Mouse (Mus musculus) left cerebral cortex, adult 2 months (tissue): ENCODE data around the gene AI464131. TPM values are rescaled to one million over a fixed set of nuclear protein-coding genes. Genes with fewer than 3 reads are reported as not detected.

Source experiments
- DNase-seq, 2 experiments: peaks; one replicate each; pipeline ENCODE4 v3.0.0; 2021 to 2022; ENCODE audit warnings: low spot score in 2 of 2, mixed read lengths in 1 of 2; ENCODE audit errors: extremely low spot score in 1 of 2
- H3K27ac ChIP-seq: fragments of 200-600 bp; 2 replicates; pipeline ENCODE4 v1.8.1; 2022
- H3K4me3 ChIP-seq: fragments of 200-600 bp; 2 replicates; pipeline ENCODE4 v1.8.1; 2022
- CTCF ChIP-seq: fragments of 200-600 bp; IDR thresholded peaks from 2 replicates; pipeline ENCODE4 v1.8.1; 2022; ENCODE audit warnings: antibody characterized with exemption, mild to moderate bottlenecking, moderate library complexity
- intact Hi-C: fragments of 180-260 bp; cut with DNase I; formaldehyde crosslinking; loops from one replicate; pipeline ENCODE4 v1.15.1; 2025
- total RNA-seq, 2 experiments: library from RNA; stranded (reverse); gene quantifications; 2 replicates each; pipeline ENCODE4 v1.2.3; 2021

AI464131 gene
- total RNA-seq, 2 experiments from 2014 or later: 27.1 to 28.1 TPM

DNA sequence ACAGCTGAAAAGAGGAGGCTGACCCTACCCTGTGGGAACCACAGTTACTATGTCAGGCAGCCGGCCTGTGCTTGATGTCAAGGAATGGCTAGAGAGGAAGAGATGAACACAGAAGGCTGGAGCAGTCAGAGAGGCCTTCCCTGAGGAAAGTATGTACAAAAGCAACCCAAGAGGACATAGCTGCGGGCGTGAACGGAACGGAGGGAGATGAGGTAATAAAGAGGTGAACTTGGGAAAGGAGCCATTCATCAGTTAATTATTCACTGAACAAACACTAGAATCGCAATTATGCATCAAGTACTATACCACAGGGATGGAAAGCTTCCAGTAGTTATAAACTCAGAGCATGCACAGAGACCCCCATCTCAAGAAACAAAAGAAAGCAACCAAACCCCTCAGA lies 19.3 kb upstream of the AI464131 start:
- intact Hi-C loops: loop anchor here (2.0 to 5.0 kb wide), 2 partner anchors 93 to 185 kb away; no protein-coding TSS in a partner anchor
- Histone ChIP-seq H3K4me3 (no peak overlapping the region), H3K27ac (no peak overlapping the region)
- TF ChIP-seq CTCF: no peak
- no peak for DNase-seq

DNA sequence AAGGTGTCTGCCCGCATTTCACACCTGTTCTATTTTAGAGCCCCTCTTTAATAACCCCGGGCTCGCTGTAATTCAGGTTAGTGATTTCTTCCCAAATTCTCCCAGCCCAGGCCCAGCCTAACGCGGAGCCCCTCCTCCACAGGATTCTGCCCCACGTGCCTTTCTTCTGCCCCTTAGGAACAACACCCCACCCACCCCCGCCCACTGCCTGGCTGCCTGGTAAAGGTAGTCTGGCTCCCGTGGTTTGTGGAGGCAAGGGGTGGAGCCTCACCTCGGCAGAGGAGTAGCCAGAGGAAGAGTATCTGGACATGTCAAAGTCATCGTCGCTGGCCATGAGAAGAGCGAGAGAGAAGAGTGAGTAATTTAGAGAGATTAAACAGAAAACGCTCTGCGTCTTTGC lies 17.8 kb upstream of the AI464131 start:
- H3K4me3 ChIP-seq: no peak overlapping the region
- intact Hi-C loops: loop anchor here (5.0 kb wide), 1 partner anchor 187 kb away; no protein-coding TSS in a partner anchor
- no peak for DNase-seq
- H3K27ac ChIP-seq: no peak overlapping the region; the same call in 1 of the 2 replicates
- TF ChIP-seq CTCF: no peak

DNA sequence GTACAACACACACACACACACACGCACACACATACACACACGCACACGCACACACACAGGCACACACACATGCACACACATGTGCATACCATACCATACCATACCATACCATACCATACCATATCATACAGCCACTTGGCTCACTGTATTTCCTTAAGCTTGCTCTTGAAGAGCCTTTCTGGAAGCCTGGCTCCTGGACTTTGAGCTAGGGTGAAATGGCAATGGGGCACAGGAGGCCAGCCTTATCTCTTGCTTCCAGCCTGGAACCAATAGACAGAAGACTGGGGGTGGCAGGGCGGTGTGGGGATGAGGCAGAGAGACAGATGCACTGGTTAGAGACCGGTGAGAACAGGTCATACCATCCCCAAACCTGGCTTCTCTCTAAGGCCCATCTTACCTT lies 16.3 kb upstream of the AI464131 start:
- DNase-seq: no peak
- TF ChIP-seq CTCF: no peak
- Histone ChIP-seq H3K27ac (no peak overlapping the region), H3K4me3 (no peak overlapping the region)
- intact Hi-C loops: no loop called here

DNA sequence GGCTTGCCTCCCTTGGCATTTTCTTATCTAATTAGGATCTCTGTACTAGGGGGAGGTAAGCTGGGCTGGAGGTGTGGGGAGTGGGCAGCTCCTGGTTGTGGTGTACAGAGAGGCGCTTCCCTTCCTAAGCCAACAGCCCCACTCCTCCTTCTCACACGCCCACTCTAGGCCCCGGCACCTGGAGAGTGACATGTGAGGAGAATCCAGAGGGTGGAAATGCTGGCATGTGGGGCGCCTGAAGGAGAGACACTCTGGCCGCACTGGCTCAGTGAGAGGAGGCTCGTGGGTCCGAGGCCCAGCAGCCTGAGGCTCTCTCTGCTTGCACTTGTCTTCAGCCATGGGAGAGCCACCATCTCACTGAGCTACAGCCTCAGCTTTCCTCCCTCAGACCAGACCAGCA lies 15.5 kb upstream of the AI464131 start:
- DNase-seq: no peak
- peak overlapping the region; percentile 61 for H3K27ac ChIP-seq
- intact Hi-C loops: no loop called here
- no peak overlapping the region for H3K4me3 ChIP-seq
- TF ChIP-seq CTCF: no peak

DNA sequence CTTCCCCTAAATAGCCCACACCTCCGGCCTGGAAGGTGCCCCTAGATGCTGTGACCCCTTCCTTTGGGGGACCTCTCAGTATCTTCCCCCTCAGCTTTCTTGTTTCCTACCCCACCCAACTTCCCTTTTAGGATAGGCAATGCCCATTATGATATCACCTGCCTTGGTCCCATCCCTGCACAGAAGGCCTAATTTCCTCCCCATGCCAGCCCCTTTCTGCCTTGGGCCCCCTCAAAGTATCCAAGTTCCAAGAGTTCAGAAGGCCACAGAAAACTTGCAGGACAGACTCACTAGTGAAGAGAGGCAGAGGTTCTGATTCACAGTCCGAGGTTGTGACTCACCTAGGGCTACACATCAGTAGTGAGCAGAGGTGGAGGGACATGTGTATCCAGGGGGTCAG lies 14.4 kb upstream of the AI464131 start, which contains the start of gene 1110017D15Rik:
TSS of gene 1110017D15Rik (minus strand) at position 101 of the 400 bp plus-strand sequence.
- no peak for TF ChIP-seq CTCF
- no peak for DNase-seq
- 0 out of 2 replicates have a peak within 1 kb of the TSS, but pooled peaks have one; percentile 61 for H3K27ac ChIP-seq
- intact Hi-C loops: no loop called here
- no peak within 1 kb of the TSS for H3K4me3 ChIP-seq

DNA sequence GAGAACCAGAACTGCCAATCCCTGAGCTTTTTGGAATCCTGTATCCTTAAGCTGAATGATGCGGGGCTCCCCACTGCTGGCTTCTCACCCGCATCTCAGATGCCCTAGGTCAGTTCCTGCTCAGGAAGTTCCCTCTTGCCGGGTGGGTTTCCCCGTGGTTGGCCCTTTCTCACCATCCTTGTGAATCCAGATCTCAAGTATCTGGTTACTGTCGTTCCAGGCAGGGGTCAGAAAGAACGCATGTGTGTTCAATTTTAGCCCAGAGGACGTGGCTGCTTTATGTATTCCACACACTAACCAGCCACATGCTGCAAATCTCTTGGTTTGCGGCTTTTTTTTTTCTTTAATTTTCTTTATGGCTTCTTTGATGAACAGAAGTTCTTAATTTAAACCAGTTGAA lies 10.8 kb upstream of the AI464131 start:
- DNase-seq: no peak
- Histone ChIP-seq H3K4me3 (no peak overlapping the region), H3K27ac (no peak overlapping the region)
- TF ChIP-seq CTCF: no peak
- intact Hi-C loops: no loop called here

DNA sequence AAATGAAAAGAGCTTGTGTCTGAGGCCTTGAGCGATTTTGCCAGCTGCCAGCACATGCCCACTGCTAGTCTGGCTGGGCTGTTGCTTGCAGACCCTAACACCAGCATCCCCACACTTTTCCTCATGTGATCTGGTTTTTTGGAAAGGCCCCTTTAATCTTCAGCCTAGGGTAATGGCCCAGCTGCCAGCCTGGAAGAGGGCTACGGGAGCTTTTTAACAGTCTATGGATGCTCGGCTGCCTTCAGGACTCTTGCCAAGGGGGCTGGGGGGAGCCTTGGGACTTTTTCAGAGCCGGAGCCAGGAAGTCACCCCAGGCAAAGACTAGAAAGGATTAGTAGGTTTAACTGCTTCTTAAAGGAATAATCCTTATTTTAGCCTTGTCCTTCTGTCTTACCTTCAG lies 10.4 kb upstream of the AI464131 start:
- TF ChIP-seq CTCF: no peak

DNA sequence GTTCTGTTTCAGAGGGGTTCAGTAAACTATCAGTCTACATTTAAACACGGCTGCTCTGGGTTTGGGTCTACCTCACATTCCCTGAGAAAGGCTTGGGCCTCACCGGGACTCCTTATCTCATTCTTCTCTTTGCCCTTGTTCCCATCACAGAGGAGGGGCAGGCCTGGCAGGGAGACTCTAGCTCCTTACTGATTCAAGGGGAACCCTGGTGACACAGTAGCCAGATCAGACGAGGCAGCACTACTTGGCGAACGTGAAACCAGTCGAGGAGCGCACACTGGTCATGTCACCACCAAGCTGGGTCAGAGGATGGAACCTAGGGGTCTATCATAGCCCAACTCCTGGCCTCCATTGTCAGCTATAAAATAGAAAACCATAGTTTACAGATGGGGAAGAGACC lies 5.1 kb upstream of the AI464131 start:
- no peak overlapping the region for H3K27ac ChIP-seq
- DNase-seq: no peak
- TF ChIP-seq CTCF: no peak
- H3K4me3 ChIP-seq: no peak overlapping the region
- intact Hi-C loops: no loop called here

More for the DNA sequence above, 10.4 kb upstream of the AI464131 start:
- DNase-seq: no peak
- intact Hi-C loops: no loop called here
- no peak overlapping the region for H3K27ac ChIP-seq
- H3K4me3 ChIP-seq: no peak overlapping the region

DNA sequence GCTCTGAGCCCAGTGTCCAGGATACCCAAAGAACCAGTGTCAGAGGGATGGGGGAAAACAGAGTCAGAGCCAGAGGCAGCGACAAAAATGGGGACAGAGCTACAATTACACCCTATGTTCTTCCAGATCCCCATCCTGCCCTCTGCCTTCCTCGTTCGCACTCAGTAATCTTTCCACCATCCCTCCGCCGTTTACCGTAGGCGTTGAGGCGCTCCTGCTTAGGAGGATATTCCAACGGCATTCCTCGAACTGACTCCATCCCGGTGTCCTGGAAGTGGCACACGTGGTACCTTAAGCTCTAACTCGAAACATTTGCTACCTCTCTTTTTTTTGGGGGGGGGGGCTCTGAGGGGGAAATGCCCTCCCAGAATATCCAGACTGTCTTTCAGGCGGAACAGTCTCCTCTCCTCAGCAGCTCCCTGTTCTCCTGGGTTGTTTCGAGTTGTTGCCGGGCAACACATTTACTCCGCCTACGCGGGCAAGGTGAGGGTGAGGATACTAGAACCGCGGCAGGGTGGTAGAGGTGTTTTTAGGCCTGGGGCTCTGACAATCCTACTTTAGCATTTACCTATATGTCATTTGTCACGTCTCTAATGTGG lies 4.5 kb upstream of the AI464131 start:
- peak overlapping the region; percentile 52 for H3K4me3 ChIP-seq
- intact Hi-C loops: no loop called here

DNA sequence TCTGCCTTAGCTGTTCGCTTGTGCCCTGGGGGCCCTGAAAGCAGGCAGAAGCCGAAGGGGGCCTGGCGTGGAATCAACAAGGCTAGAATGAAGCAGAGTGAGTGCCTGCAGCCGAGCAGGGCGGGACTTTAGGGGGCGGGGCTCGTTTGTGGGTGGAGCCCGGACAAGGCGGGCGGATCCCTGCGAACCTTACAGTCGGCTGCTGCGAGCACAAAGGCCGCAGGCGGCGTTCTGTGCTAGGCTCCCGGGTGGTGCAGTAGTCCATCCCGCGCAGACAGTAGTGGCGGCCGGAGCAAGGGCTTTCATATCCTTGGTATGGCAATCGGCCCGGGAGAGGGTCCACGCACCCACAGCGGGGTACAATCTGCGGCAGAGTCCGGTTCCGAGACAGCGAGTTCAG lies 4.0 kb upstream of the AI464131 start:
- TF ChIP-seq CTCF: peak; percentile 14
- intact Hi-C loops: loop anchor here (1.0 kb wide), 1 partner anchor 39 kb away; no protein-coding TSS in a partner anchor
- peak overlapping the region; percentile 65 for H3K27ac ChIP-seq

More for the DNA sequence above, 4.5 kb upstream of the AI464131 start:
- no peak for TF ChIP-seq CTCF
- peak overlapping the region; percentile 65 for H3K27ac ChIP-seq
- no peak for DNase-seq

DNA sequence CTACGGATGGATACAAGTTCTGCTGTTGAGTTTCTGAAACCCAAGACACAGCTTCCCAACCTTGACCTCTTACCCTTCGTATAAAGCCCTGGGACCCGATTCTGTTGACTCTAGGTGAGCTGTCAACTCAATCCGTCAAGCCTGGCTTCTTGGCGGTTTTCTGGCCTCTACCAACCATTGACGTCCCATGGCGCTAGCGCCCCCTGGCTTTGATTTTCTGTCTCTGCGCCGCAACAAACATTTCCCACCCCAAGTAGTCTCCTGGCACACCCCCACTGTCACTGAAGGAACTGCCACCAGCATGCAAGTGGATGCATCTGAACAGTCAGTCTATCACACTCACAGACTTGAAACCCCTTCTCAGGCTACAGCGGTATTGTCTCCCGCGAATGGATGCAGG lies 3.3 kb upstream of the AI464131 start:
- H3K4me3 ChIP-seq: peak overlapping the region; percentile 52; the same call in 1 of the 2 replicates
- peak; percentile 63 for TF ChIP-seq CTCF
- intact Hi-C loops: loop anchor here (1.0 kb wide), 1 partner anchor 38 kb away; no protein-coding TSS in a partner anchor
- H3K27ac ChIP-seq: peak overlapping the region; percentile 65; the same call in 1 of the 2 replicates
- DNase-seq: peak in 1 of 2 experiments; percentile 55

More for the DNA sequence above, 4.0 kb upstream of the AI464131 start:
- H3K4me3 ChIP-seq: peak overlapping the region; percentile 52
- peak; percentile 82 to 86 for DNase-seq

DNA sequence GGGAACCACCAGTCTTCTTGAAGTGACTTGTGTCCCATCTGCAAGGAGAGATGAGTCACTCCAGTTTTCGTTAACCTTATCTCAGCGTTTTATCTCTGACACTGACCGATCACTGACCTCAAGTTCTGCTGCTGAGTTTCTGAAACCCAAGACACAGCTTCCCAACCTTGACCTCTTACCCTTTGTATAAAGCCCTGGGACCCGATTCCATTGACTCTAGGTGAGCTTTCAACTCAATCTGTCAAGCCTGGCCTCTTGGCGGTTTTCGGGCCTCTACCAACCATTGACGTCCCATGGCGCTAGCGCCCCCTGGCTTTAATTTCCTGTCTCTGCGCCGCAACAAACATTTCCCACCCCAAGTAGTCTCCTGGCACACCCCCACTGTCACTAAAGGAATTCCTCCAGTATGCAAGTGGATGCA lies 2.3 kb upstream of the AI464131 start:
- TF ChIP-seq CTCF: peak; percentile 36
- no peak for DNase-seq
- intact Hi-C loops: no loop called here
- Histone ChIP-seq H3K4me3 (no peak overlapping the region), H3K27ac (no peak overlapping the region)

DNA sequence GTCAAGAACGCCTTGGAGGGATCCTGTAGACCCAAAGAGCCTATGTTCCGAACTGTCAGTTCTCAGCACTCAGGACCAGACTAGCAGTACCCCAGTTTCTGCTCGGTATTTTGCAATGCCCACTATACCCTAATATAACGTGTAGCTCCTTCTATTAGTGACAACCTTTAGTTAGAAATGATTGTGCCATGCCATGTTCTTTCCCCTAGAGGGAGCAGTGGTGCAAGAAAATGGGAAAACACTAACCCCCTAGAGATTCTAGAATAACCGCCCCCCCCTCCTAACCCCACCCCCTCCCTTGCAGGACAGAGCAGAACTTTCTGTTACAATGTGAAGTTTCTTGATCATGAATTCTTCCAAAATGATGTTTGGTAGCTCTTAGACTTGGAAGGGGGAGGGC lies 1.4 kb upstream of the AI464131 start:
- intact Hi-C loops: no loop called here
- Histone ChIP-seq H3K4me3 (no peak overlapping the region), H3K27ac (no peak overlapping the region)
- TF ChIP-seq CTCF: peak; percentile 43
- no peak for DNase-seq
